Mouse (Mus musculus): Measurements from ENCODE around the gene Tcea2. TPM values are rescaled to one million over a fixed set of nuclear protein-coding genes. Genes with fewer than 3 reads are reported as not detected.

The Tcea2 gene
- polyA plus RNA-seq, 1 experiment from 2014 or later, result 30.4 TPM

DNA sequence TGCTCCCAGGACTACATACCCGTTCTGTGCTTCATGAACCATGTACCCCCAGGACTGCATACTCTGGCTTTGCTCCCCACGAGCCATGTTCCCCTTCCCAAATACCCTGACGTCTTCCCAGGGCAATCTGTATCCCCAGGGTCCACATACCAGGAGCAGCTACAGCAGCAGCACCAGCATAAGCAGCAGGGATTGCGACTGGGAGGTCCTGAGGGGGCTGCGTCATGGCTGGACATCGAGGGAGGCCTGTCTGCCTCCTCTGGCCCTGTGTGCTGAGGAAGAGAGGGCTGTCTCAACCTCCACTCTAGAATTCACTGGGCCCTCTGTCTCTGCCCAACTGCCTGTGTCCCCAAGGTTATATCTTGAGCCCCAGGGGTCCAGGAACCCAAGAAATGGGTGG lies 11.0 kb downstream of the Tcea2 start:
- Histone ChIP-seq H3K27ac (no peak overlapping the region), H3K9ac (0 out of 2 replicates have a peak overlapping the region, but pooled peaks have one; percentile 46), H3K4me3 (no peak overlapping the region), H3K4me1 (peaks cover 28% of the 10 kb centered on the region), H3K36me3 (peaks cover 42% of the 10 kb centered on the region), H3K9me3 (no peaks in the 10 kb centered on the region), H3K4me2 (no peak overlapping the region), H3K27me3 (no peaks in the 10 kb centered on the region)
- no peak for ATAC-seq (ENCODE audit: insufficient number of reproducible peaks, insufficient read depth, low FRiP score, low TSS enrichment, low read depth)
- WGBS, result 80% methylated on average over 6 of the region's 6 CpGs

DNA sequence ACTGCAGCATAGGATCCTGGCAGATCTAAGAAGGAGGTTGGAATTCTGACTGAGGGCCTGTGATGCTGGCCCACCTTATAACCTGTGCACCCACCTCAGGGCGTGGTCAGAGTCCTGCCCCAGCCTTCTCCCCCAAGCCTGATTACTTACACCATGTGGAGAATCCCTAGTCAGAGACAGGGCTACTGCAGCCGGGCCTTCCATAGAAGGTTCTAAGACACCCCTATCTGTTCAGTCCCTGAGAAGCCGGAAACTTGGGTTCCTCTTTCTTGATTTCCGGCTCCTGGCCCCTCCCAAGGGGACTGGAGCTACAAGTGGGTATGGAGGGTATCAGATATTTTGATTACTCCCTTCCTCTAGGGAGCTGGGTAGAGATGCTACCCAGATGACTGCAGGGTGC lies 11.5 kb downstream of the Tcea2 start:
- Histone ChIP-seq H3K4me1 (peaks cover 28% of the 10 kb centered on the region), H3K4me2 (no peak overlapping the region), H3K27me3 (no peaks in the 10 kb centered on the region), H3K9ac (no peak overlapping the region), H3K9me3 (no peaks in the 10 kb centered on the region), H3K36me3 (peaks cover 38% of the 10 kb centered on the region), H3K27ac (no peak overlapping the region), H3K4me3 (no peak overlapping the region)
- no peak for ATAC-seq (ENCODE audit: insufficient number of reproducible peaks, insufficient read depth, low FRiP score, low TSS enrichment, low read depth)
- 89% methylated on average over 4 of the region's 4 CpGs for WGBS

- peak overlapping the region; percentile 86; the same call in 1 of the 2 replicates for H3K9ac ChIP-seq
- WGBS, result 83% methylated on average over 3 of the region's 3 CpGs
- H3K36me3 ChIP-seq, result peaks cover 30% of the 10 kb centered on the region
- no peak for ATAC-seq (ENCODE audit: insufficient number of reproducible peaks, insufficient read depth, low FRiP score, low TSS enrichment, low read depth)
- peaks cover 28% of the 10 kb centered on the region for H3K4me1 ChIP-seq
- peak overlapping the region; percentile 73 for H3K4me3 ChIP-seq
- H3K27ac ChIP-seq, result no peak overlapping the region
- peak overlapping the region; percentile 91 for H3K4me2 ChIP-seq
- H3K9me3 ChIP-seq, result no peaks in the 10 kb centered on the region
- H3K27me3 ChIP-seq, result no peaks in the 10 kb centered on the region; the same call in 1 of the 2 replicates
Observed at GRCm38 (mm10) chr2:181692304-181692703, 12.2 kb downstream of the Tcea2 start.

DNA sequence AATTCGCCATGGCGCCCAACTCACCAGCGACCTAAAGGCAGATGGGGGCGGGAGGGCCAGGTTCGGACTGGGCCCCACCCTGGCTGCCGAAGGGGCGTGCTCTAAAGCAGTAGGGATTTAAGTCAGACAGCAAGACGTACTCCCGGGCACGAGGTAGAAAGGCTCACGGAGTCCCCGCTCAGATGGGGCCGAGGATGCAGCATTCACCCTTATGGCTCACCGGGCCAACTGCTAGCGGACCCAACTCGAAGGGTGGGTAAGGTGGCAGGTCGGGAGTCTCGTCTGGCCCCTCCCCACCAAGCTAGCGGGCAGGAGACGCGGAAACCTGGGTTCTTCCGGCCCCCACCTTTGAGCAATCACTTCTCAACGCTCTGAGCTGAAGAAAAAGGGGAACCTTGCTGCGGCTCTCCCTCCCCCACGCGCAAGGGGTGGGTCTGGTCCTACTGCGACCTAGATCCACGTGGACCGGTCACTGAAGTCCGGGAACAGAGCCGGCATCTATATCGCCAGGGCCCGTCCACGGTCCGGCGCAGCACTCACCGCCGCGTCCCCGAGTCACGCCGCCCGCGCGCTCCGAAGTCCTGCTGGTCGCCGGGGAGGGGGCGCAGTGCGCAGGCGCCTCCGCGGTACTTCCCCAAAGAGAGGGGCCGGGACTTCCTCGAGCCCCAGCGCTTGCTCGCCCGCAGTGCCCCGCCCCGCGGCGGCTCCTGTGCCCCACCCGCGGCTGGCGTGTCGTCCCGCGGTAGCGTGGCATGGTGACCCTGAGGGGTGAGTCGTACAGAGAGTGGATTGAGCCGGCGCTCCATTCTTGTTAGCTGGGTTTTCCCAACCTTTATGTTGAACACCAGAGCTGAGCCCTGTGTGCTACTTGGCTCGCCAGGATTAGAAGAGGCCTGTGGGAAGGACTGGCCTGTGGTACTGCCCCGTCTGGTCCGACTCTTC lies 13.5 kb downstream of the Tcea2 start, which contains the start of gene Rgs19:
TSS of gene Rgs19 (minus strand) at position 639 of the 942 bp plus-strand sequence.
- WGBS, result under 1% methylated on average over 75 of the region's 75 CpGs

DNA sequence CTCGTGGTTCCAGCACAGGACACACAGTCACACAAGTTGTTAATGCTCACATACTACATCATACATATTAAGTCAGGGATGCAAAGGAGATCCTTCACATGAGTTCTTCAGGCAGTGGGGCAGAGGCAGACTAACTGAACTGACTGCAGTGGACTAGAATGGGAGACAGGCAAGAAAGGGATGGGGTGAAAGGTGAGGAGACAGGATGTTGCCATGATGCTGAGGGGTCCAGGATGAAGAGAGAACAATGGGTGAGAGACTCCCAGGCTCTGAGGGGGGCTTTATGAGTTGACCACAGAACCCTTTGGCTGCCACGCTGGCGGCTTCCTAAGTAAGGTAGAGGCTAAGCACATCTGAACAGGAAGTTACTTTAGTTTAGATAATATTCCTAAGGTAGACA lies 14.5 kb downstream of the Tcea2 start:
- Histone ChIP-seq H3K4me3 (peak overlapping the region; percentile 73), H3K36me3 (peaks cover 9% of the 10 kb centered on the region), H3K9me3 (no peaks in the 10 kb centered on the region), H3K27me3 (no peaks in the 10 kb centered on the region; the same call in 1 of the 2 replicates), H3K4me1 (peaks cover 28% of the 10 kb centered on the region), H3K9ac (peak overlapping the region; percentile 86; the same call in 1 of the 2 replicates), H3K27ac (no peak overlapping the region), H3K4me2 (peak overlapping the region; percentile 91)
- 94% methylated on average over 3 of the region's 3 CpGs for whole genome bisulfite sequencing
- ATAC-seq (ENCODE audit: insufficient number of reproducible peaks, insufficient read depth, low FRiP score, low TSS enrichment, low read depth), result no peak

More for the DNA sequence above, 13.5 kb downstream of the Tcea2 start, which contains the start of gene Rgs19:
- H3K27ac ChIP-seq, result peak within 1 kb of the TSS; percentile 52
- no peaks in the 10 kb centered on the region; the same call in 1 of the 2 replicates for H3K27me3 ChIP-seq
- H3K9ac ChIP-seq, result peak within 1 kb of the TSS; percentile 86
- no peaks in the 10 kb centered on the region for H3K9me3 ChIP-seq
- peak; percentile 79 for ATAC-seq (ENCODE audit: insufficient number of reproducible peaks, insufficient read depth, low FRiP score, low TSS enrichment, low read depth)
- peaks cover 18% of the 10 kb centered on the region for H3K36me3 ChIP-seq
- H3K4me1 ChIP-seq, result peaks cover 28% of the 10 kb centered on the region
- peak within 1 kb of the TSS; percentile 73 for H3K4me3 ChIP-seq
- H3K4me2 ChIP-seq, result peak within 1 kb of the TSS; percentile 91

GRCm38 (mm10) chr2:181695776-181696175 lies 15.7 kb downstream of the Tcea2 start:
- Histone ChIP-seq H3K27me3 (no peaks in the 10 kb centered on the region; the same call in 1 of the 2 replicates), H3K4me2 (no peak overlapping the region), H3K4me1 (peaks cover 28% of the 10 kb centered on the region), H3K9me3 (no peaks in the 10 kb centered on the region), H3K36me3 (peaks cover 6% of the 10 kb centered on the region; the same call in 1 of the 2 replicates), H3K9ac (no peak overlapping the region), H3K4me3 (no peak overlapping the region), H3K27ac (no peak overlapping the region)
- no peak for ATAC-seq (ENCODE audit: insufficient number of reproducible peaks, insufficient read depth, low FRiP score, low TSS enrichment, low read depth)
- 70% methylated on average over 1 of the region's 1 CpGs for WGBS

DNA sequence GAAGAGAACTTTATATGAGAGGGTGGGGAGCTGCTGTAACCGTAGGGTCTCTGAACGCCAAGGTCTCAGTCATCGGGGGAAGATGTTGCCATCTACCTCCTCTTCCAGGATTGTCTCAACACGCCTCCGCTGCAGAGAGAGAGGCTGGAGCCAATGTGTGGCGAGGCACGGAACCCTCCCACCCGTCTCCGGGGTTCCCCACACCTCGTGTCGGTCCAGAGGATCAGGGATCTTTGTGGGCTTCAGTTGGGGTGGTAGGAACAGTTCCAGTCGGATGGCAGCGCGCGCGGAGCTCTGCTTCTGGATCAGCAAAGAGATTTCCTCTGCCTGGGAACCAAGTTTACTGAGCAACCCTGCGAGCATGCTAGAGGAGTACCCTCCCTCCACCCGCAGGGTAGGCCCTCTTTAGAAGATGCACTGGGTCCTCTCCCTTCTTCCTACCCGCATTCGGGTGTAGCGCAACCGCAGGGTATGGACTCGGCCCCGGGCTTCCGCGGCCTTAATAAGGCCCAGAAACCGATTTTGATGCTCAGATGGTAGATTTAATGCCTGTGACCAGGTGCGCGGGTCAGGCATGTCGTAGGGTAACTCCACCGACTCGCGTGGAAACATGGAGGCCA lies 16.8 kb downstream of the Tcea2 start:
- Histone ChIP-seq H3K4me3 (no peak overlapping the region), H3K9me3 (no peaks in the 10 kb centered on the region), H3K36me3 (no peaks in the 10 kb centered on the region), H3K27me3 (no peaks in the 10 kb centered on the region; the same call in 1 of the 2 replicates), H3K4me2 (no peak overlapping the region), H3K9ac (no peak overlapping the region), H3K27ac (no peak overlapping the region), H3K4me1 (peaks cover 20% of the 10 kb centered on the region)
- no peak for ATAC-seq (ENCODE audit: insufficient number of reproducible peaks, insufficient read depth, low FRiP score, low TSS enrichment, low read depth)
- WGBS, result 76% methylated on average over 33 of the region's 33 CpGs

GRCm38 (mm10) chr2:181698241-181698640 lies 18.1 kb downstream of the Tcea2 start, which contains the start of gene Lkaaear1:
TSS of gene Lkaaear1 (minus strand) at chr2:181698442.
- Histone ChIP-seq H3K4me2 (no peak within 1 kb of the TSS), H3K27me3 (no peaks in the 10 kb centered on the region; the same call in 1 of the 2 replicates), H3K4me1 (peaks cover 6% of the 10 kb centered on the region; the same call in 1 of the 2 replicates), H3K9me3 (no peaks in the 10 kb centered on the region), H3K9ac (no peak within 1 kb of the TSS), H3K4me3 (no peak within 1 kb of the TSS), H3K27ac (no peak within 1 kb of the TSS), H3K36me3 (no peaks in the 10 kb centered on the region)
- ATAC-seq (ENCODE audit: insufficient number of reproducible peaks, insufficient read depth, low FRiP score, low TSS enrichment, low read depth), result no peak
- WGBS, result 48% methylated on average over 5 of the region's 5 CpGs

DNA sequence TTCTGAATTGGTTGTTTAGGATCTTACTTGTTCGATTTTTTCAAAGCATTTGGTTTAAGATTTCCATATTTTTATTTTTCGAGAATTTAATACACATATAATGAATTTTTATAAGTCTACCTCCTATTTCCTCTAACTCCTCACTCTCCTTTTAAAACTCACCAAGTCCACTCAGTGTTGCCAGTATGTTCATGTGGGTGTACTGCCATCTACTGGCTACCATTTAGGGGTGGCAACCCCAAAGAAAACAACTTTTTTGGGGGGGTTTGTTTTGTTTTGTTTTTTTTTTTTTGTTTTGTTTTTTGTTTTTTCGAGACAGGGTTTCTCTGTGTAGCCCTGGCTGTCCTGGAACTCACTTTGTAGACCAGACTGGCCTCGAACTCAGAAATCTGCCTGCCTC lies 26.6 kb downstream of the Tcea2 start:
- Histone ChIP-seq H3K9ac (no peak overlapping the region), H3K27me3 (no peaks in the 10 kb centered on the region), H3K4me3 (no peak overlapping the region), H3K36me3 (no peaks in the 10 kb centered on the region), H3K27ac (no peak overlapping the region), H3K4me2 (no peak overlapping the region), H3K4me1 (no peaks in the 10 kb centered on the region), H3K9me3 (no peaks in the 10 kb centered on the region)
- no peak for ATAC-seq (ENCODE audit: insufficient number of reproducible peaks, insufficient read depth, low FRiP score, low TSS enrichment, low read depth)
- WGBS, result 34% methylated on average over 4 of the region's 4 CpGs

DNA sequence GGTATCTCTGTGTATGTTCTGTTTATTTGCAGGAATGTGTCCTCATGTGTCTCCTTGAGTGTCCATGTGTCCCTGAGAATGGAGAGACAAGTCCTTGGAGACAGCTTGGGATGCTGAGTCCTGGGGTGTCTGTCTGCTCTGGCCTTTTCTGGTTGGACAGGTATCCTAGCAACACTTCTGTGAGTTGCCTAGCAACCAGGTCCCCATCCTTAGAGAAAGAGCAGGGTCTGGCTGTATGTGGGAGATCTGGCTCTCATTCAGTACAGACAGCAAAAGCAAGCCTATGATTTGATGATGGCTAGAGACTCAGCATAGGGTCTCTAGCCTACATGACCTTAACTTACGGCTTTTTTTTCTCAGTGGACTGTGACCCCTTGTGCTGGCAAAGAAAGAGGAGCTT lies 33.6 kb downstream of the Tcea2 start:
- ATAC-seq (ENCODE audit: insufficient number of reproducible peaks, insufficient read depth, low FRiP score, low TSS enrichment, low read depth), result no peak
- H3K27ac ChIP-seq, result no peak overlapping the region
- 84% methylated on average over 1 of the region's 1 CpGs for WGBS

DNA sequence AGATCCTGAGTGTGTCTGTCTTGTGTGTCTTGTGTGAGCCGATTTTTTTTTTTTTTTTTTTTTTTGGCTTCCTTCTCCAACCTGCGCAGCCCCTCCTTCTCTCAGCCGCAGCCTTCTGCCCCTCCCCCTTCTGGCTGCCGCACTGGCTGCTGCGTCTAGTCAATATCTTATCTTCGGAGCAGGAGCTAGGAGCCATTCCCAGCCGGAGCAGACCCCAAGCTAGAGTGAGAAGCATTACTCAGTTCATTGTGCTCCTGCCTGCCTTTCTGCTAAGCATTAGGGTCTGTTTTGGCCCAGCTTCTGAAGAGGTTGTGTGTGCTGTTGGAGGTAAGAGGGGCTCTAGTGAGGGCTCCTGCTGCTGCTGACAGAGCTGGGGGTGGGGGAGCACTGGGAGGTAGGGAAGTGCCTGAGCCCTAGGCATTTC lies 34.8 kb downstream of the Tcea2 start, which contains the start of gene Oprl1:
TSS of gene Oprl1 (plus strand) at position 114 of the 424 bp plus-strand sequence.
- no peak within 1 kb of the TSS for H3K27ac ChIP-seq
- whole genome bisulfite sequencing, result 0% methylated on average over 7 of the region's 7 CpGs
- H3K4me3 ChIP-seq, result peak within 1 kb of the TSS; percentile 31
- peak within 1 kb of the TSS; percentile 46 for H3K9ac ChIP-seq
- no peaks in the 10 kb centered on the region for H3K9me3 ChIP-seq
- H3K4me1 ChIP-seq, result 0 out of 2 replicates have a peak, but pooled peaks cover 8% of the 10 kb centered on the region
- 0 out of 2 replicates have a peak, but pooled peaks have one; percentile 20 for ATAC-seq (ENCODE audit: insufficient number of reproducible peaks, insufficient read depth, low FRiP score, low TSS enrichment, low read depth)
- no peaks in the 10 kb centered on the region for H3K27me3 ChIP-seq
- H3K36me3 ChIP-seq, result no peaks in the 10 kb centered on the region
- H3K4me2 ChIP-seq, result peak within 1 kb of the TSS; percentile 54

More for the DNA sequence above, 33.6 kb downstream of the Tcea2 start:
- H3K4me3 ChIP-seq, result no peak overlapping the region
- no peak overlapping the region for H3K4me2 ChIP-seq
- H3K4me1 ChIP-seq, result 0 out of 2 replicates have a peak, but pooled peaks cover 8% of the 10 kb centered on the region
- H3K9me3 ChIP-seq, result no peaks in the 10 kb centered on the region
- no peak overlapping the region for H3K9ac ChIP-seq
- no peaks in the 10 kb centered on the region for H3K36me3 ChIP-seq
- no peaks in the 10 kb centered on the region for H3K27me3 ChIP-seq
